Mouse (Mus musculus): ENCODE results near the gene Dstyk.

- TF ChIP-seq CTCF (IDR thresholded peaks at IDR 0.05; ENCODE audit: extremely low read depth, insufficient read depth, insufficient read length, insufficient replicate concordance) (peak; percentile 87; the same call in 1 of the 2 replicates), POLR2A (IDR thresholded peaks at IDR 0.05; ENCODE audit: low read depth, low read length) (no peak)
Measured at GRCm38 (mm10) chr1:132367692-132368506, 49.5 kb upstream of the Dstyk start.

All from spleen, adult 2 months (tissue).